Mouse (Mus musculus) right cerebral cortex, postnatal 10 days (tissue): ENCODE results near the gene C3.

Source experiments
- DNase-seq, 2 experiments: peaks; one replicate each; pipeline ENCODE4 v3.0.0; 2021; ENCODE audit warnings: low spot score in 2 of 2

The C3 gene

GRCm38 (mm10) chr17:57219884-57220207, 8.1 kb downstream of the C3 start:
- DNase-seq, result peak in 1 of 2 experiments; percentile 23

GRCm38 (mm10) chr17:57219167-57219883, 8.6 kb downstream of the C3 start:
- peak; percentile 56 to 78 for DNase-seq

- no peak for DNase-seq
Measured at GRCm38 (mm10) chr17:57218335-57218900, 9.5 kb downstream of the C3 start.

- no peak for DNase-seq
Measured at GRCm38 (mm10) chr17:57214676-57215387, 13.1 kb downstream of the C3 start.

- DNase-seq, result no peak
Measured at GRCm38 (mm10) chr17:57211501-57211900, 16.4 kb downstream of the C3 start.

GRCm38 (mm10) chr17:57209330-57209729, 18.6 kb downstream of the C3 start:
- DNase-seq, result no peak

- DNase-seq, result no peak
Measured at GRCm38 (mm10) chr17:57207938-57208337, 20.0 kb downstream of the C3 start.

GRCm38 (mm10) chr17:57201841-57202724, 25.9 kb downstream of the C3 start:
- DNase-seq, result no peak

GRCm38 (mm10) chr17:57198252-57198651, 29.7 kb downstream of the C3 start:
- no peak for DNase-seq

GRCm38 (mm10) chr17:57195326-57196010, 32.5 kb downstream of the C3 start:
- no peak for DNase-seq

GRCm38 (mm10) chr17:57194771-57195170, 33.2 kb downstream of the C3 start:
- no peak for DNase-seq

- peak in 1 of 2 experiments; percentile 28 for DNase-seq
Measured at GRCm38 (mm10) chr17:57194041-57194507, 33.9 kb downstream of the C3 start, which contains the start of gene Tnfsf14. Gene Tnfsf14 (minus strand): TSS chr17:57194177.

- DNase-seq, result no peak
Measured at GRCm38 (mm10) chr17:57188510-57189192, 39.3 kb downstream of the C3 start.

GRCm38 (mm10) chr17:57185641-57186040, 42.3 kb downstream of the C3 start:
- DNase-seq, result no peak

- no peak for DNase-seq
Measured at GRCm38 (mm10) chr17:57182871-57183270, 45.1 kb downstream of the C3 start.

GRCm38 (mm10) chr17:57180363-57180762, 47.6 kb downstream of the C3 start:
- DNase-seq, result no peak

GRCm38 (mm10) chr17:57173351-57173750, 54.6 kb downstream of the C3 start:
- DNase-seq, result no peak

- no peak for DNase-seq
Measured at GRCm38 (mm10) chr17:57172378-57172777, 55.6 kb downstream of the C3 start.

GRCm38 (mm10) chr17:57170616-57171260, 57.2 kb downstream of the C3 start:
- DNase-seq, result no peak
